Mouse (Mus musculus) left cerebral cortex, adult 11 months (tissue): ENCODE results near the gene Clic1.
A peak's percentile ranks its signal among the peaks of the same experiment; 100 is the strongest.
"Not testable (repeated sequence)": the region's sequence is repeated elsewhere in the genome, so short reads cannot be mapped to it uniquely, and the experiment has no call there.

Experiments used
- DNase-seq: peaks from one replicate; pipeline ENCODE4 v3.0.0; 2022; ENCODE audit warnings: low spot score

Gene Clic1

GRCm38 (mm10) chr17:35021163-35021808, 28.5 kb upstream of the Clic1 start:
- DNase-seq = peak; percentile 79

DNA sequence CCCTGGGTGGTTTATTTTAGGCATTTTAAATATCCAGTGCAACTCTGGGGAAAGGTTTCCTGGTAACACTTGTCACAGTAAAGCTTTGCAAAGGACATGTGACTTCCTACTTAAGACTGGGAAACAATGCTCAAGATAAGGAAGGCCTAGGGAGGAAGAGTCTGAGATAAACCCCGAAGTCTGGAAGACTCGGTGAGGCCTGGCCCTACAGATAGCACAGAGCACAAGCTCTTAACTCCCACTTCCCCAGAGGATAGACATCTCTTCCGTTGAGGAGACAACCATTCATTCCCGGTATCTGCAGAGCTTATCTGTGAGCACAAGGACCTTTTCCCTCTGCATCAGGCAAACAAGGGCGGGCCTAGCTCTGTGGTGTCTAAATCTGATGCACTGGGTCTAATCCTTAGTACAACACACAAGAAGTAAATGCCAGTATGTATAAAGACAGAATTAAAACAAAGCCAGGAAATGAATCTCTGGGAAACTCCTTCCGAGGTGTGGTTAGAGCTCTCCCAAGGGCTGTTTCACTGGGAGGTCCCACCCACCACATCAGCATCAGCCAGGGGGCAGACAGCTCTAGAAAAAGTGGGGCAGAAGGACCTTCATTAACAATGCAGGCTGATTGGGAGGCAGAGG, 27.8 kb upstream of the Clic1 start:
- no peak for DNase-seq

- DNase-seq = no peak
Observed at GRCm38 (mm10) chr17:35022541-35023060, 27.2 kb upstream of the Clic1 start.

GRCm38 (mm10) chr17:35023221-35023620, 26.5 kb upstream of the Clic1 start:
- DNase-seq = no peak

GRCm38 (mm10) chr17:35023756-35024155, 26.0 kb upstream of the Clic1 start:
- DNase-seq = no peak

DNA sequence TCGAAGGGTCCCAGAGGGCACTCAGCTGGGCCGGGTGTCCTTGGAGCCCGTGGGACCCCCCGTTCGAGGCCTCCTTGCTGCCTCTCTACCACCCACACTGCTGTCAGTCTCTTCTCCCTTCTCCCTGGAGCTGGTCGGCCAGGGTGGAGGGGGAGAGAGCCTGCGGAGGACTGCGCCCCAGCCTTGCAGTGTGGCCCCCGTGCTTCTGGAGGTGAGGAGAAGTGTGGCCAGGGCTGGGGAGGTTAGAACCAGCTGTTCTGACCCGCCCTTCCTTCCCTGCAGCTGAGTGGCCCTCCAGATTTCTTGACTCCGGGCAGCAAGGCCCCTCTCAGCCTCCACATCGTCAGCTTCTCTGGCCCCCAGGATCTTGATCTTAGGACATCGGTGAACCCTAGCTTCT, 25.5 kb upstream of the Clic1 start:
- no peak for DNase-seq

DNA sequence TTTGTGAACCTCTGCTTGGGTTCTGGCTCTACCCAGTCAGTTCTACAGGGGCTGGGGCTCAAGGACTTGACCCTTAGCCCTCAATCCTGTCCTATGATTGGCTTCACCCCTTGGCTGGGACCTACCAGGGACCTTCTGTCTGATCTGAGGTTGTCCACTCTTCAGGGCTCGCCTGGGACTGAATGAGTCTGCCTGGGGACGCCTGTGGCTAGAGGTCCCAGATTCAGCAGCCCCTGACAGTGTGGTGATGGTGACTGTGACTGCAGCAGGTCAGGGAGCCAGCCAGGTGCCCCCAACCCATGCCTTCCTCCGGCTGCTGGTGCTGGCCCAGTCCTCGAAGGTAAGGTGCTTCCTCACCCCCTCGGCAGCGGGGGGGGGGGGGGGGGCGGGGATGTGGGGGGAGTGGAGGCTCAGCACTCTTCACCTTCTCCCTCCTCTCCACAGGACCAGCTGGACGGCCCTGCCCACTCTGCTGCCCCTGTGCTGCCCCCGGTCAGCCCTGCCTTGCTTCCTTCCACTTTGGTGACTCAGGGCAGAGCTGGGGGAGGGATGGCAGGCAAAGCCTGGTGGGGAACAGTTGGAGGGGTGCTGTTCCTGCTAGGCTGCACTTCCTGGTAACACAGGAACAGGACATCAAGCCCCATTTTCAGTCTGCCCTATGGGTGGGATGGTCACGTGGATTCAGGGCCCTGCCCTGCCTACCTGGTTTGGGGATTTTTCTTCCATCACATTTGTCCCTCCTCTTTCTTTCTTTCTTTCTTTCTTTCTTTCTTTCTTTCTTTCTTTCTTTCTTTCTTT, 24.9 kb upstream of the Clic1 start:
- no peak for DNase-seq

- no peak for DNase-seq
Observed at GRCm38 (mm10) chr17:35026206-35026605, 23.6 kb upstream of the Clic1 start.

- peak; percentile 58 for DNase-seq
Observed at GRCm38 (mm10) chr17:35027277-35028068, 22.3 kb upstream of the Clic1 start, which contains the start of gene Sapcd1. Gene Sapcd1 (minus strand): TSS chr17:35028016.

DNA sequence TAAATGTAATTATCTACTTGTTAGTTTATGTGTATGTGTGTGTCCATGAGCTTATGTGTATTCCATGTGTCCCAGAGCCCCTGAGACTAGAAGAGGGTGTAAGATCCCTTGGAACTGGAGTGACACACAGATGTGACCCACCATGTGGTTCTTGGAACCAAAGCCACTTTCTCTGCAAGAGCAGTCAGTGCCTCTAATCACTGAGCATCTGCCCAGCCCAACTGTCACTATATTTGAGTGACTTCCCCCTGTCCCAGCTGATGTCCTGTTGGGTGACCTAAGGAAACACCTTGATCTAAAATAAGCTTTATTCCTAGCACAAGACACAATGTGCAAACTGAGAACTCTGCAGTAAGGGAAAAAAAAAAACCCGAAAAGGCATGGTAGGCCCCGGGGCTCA, 21.5 kb upstream of the Clic1 start:
- no peak for DNase-seq

GRCm38 (mm10) chr17:35029691-35030532, 19.9 kb upstream of the Clic1 start:
- no peak for DNase-seq

DNA sequence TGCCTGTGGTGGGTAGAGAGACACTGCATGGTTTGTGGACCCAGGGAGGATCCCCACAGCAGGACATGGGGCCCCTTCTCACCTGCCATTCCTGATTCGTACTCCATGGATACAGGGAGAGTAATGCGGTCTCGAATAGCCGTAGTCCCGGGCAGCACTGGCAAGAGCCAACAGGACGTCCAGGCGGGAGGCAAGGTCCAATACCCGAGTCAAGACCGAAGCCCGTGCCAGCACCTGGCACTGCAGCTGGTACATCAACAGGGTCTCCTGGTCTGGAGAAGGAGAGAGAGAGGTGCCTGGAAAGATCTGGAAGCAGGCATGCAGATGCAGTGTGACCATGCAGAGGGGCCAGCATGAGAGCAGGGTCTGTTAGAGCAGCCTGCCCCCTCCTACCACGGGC, 18.5 kb upstream of the Clic1 start:
- DNase-seq = no peak

DNA sequence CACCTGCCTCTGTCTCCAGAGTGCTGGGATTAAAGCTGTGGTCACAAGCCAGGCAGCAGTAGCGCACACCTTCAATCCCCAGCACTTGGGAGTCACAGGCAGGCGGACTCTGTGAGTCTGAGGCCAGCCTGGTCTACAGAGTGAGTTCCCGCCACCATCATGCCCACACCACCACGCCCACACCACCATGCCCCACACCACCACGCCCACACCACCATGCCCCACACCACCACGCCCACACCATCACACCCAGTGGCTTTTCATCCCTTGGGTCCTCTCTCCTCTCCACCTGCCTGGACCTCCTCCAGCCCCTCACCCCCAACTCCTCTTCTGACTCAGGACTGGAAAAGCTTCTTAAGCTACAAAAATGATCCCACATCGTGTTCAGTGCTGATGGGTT, 17.9 kb upstream of the Clic1 start:
- DNase-seq = no peak

DNA sequence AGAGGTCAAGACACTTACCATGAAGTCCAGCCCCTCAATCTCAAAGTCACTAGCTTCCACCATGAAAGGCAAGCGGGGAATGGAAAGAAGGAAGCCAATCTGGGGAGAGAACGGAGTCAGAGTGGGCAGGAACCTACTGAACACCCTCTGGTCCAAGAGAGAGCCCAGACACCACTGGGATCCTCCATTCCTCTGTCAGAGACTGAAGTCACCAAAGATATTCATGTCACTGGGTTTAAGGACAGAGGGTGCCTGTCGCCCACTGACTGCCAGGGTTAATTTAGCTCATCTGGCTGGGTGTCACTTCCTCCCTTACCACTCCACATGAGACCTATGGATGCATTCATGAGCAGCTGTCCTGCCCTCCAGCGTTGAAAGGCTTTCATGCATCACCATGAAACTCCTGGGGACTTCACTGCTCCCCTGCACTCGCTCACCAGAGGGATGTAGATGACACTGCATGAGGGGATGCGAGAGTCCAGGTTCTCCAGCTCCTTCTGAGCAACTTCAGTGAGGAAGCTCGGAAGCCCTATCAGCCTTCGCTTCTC, 17.4 kb upstream of the Clic1 start:
- no peak for DNase-seq

- DNase-seq = not testable (repeated sequence)
Observed at GRCm38 (mm10) chr17:35033703-35034102, 16.1 kb upstream of the Clic1 start.

- no peak for DNase-seq
Observed at GRCm38 (mm10) chr17:35034896-35035295, 14.9 kb upstream of the Clic1 start.

DNA sequence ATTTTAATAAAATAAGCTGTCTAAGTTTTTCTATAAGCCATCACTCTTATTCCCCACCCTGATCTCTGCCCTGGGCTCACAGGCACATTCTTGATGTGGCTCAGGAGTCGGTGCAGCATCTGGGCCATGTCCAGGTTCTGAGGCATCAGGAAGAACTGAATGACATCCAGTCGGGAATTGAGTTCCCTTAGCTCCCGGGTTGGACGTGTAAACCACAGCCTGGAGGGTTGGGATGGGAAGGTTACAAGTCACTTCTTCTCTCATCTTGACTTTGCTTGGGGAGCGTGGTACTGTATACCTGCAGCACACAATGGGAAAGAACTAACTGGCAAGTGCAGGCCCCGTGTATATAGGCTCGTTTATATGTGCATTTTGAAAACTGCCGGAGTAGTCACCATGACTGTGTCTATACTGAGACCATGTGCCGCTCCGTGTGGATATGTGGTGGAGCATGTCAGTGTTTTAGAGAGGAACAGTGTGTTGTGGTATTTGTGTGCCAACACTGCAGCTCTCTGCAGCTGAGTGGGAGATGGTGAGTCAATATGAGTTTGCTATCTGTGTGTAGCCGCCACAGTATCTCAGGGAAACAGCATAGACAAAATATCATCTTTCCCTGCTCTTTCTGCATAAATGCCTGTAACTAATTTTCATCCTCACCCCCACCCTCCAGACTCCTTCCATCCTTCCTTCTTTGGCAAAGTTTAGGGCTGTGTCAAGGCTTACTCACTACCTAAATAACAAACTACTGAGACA, 10.5 kb upstream of the Clic1 start:
- no peak for DNase-seq

DNA sequence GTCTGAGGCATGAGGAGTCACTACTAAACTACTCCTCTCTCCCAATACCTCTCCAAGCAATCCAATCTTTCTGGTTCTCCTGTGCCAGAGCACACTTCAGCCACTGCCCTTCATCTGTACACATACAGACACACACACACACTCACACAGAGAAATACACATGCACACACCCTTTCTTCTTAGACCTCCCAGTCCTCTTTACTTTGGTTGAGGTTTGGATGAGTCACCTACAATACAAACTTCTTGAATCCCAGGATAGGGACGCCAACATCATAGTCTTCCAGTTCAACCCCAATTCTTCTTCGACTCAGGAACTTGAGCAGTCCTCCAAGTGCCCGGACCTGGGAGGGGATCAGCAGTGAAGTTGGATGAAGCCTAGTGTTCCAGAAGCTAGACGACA, 6.0 kb upstream of the Clic1 start:
- no peak for DNase-seq

- no peak for DNase-seq
Observed at GRCm38 (mm10) chr17:35044904-35045806, 4.6 kb upstream of the Clic1 start.
